Mouse (Mus musculus) hindbrain, embryonic 13.5 days (tissue): Measurements from ENCODE around the gene Mid1ip1. TPM values are rescaled to one million over a fixed set of nuclear protein-coding genes. Genes with fewer than 3 reads are reported as not detected.

Experiments
- ATAC-seq: fragments of 200-750 bp; cut with Nextera tagmentation; 2 replicates; pipeline ENCODE4 v1.8.0; 2017; ENCODE audit warnings: moderate TSS enrichment; ENCODE audit not compliant: low FRiP score
- H3K27ac ChIP-seq: fragments of 300-500 bp; sonication (generic); 2 replicates; pipeline ENCODE4 v1.5.1; 2015; ENCODE audit warnings: inconsistent platforms, mild to moderate bottlenecking, moderate library complexity
- H3K27me3 ChIP-seq: fragments of 300-500 bp; sonication (generic); 2 replicates; pipeline ENCODE4 v1.6.1; 2015; ENCODE audit warnings: mild to moderate bottlenecking, inconsistent platforms
- H3K36me3 ChIP-seq: fragments of 300-500 bp; sonication (generic); 2 replicates; pipeline ENCODE4 v1.6.1; 2015; ENCODE audit warnings: mild to moderate bottlenecking, inconsistent platforms
- H3K4me1 ChIP-seq: fragments of 300-500 bp; sonication (generic); replicated peaks from 2 replicates; pipeline ENCODE4 v1.6.1; 2015; ENCODE audit warnings: inconsistent platforms
- H3K4me2 ChIP-seq: fragments of 300-500 bp; sonication (generic); 2 replicates; pipeline ENCODE4 v1.6.1; 2015; ENCODE audit warnings: inconsistent platforms, mild to moderate bottlenecking, moderate library complexity
- H3K4me3 ChIP-seq: fragments of 300-500 bp; sonication (generic); 2 replicates; pipeline ENCODE4 v1.5.1; 2015; ENCODE audit warnings: mild to moderate bottlenecking, inconsistent platforms
- H3K9ac ChIP-seq: fragments of 300-500 bp; sonication (generic); 2 replicates; pipeline ENCODE4 v1.6.1; 2015; ENCODE audit warnings: mild to moderate bottlenecking, inconsistent platforms
- H3K9me3 ChIP-seq: fragments of 300-500 bp; sonication (generic); 2 replicates; pipeline ENCODE4 v1.6.1; 2016; ENCODE audit warnings: inconsistent platforms
- WGBS: fragments of 180-500 bp; shearing (Covaris S2); methylation state at CpG from one replicate; pipeline ENCODE4 v1.1.7; 2015; 5-methylcytosine and 5-hydroxymethylcytosine counted together
- polyA plus RNA-seq: library from polyadenylated mRNA; unstranded; fragments of >200 nt; fragmentation: Nextera tagmentation; extraction: Ambion mirVana; gene quantifications from 2 replicates; pipeline ENCODE4 v1.2.1, GENCODE M21; 2015

The Mid1ip1 gene
- polyA plus RNA-seq, 1 experiment from 2014 or later, result 102 TPM

DNA sequence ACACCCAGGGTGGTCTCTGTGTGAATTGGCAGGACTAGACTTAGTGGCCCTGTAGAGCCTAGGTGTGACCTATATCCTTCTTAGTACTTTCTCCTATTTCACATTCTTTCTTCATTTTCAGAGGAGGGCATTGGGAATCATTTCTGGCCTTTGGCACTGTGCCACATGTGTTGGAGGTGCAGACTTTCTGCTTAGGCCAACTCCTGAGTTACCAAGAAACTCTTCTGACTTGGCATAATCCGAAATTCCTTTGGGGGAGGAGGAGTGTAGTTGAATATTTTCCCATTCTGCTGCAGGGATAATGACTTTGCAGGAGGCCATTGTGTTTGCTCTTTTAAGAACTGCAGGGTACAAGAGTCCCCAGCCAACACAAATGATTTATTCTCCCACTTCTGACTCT lies 19.6 kb downstream of the Mid1ip1 start:
- ATAC-seq, result no peak
- Histone ChIP-seq H3K27me3 (no peaks in the 10 kb centered on the region), H3K9me3 (no peaks in the 10 kb centered on the region), H3K4me2 (no peak overlapping the region), H3K4me1 (no peaks in the 10 kb centered on the region), H3K36me3 (no peaks in the 10 kb centered on the region), H3K27ac (no peak overlapping the region), H3K9ac (no peak overlapping the region), H3K4me3 (no peak overlapping the region)
- 11% methylated on average over 1 of the region's 1 CpGs for WGBS

DNA sequence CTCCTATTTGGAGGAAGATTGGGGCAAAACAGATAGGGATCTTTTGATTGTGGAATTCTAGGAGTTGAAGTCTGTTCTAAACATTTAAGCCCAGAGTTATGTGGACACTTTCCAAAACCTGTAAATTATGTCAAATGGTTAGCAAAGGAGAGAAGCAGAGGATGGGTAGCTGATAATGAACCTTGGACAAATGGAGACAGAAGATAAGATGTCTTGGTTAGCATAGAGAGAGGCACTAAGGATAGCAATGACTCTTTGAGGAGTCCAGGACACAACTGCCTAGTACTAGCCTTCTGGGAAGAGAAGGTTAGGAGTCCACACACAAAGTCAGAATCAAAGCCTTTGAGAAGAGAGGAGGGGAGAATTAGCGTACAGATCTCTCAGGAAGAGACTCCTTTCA lies 20.1 kb downstream of the Mid1ip1 start:
- no peak for ATAC-seq
- WGBS, result 40% methylated on average over 1 of the region's 1 CpGs

GRCm38 (mm10) chrX:10758866-10759265 lies 44.1 kb downstream of the Mid1ip1 start:
- Histone ChIP-seq H3K27me3 (no peaks in the 10 kb centered on the region), H3K4me1 (no peaks in the 10 kb centered on the region), H3K4me3 (no peak overlapping the region), H3K36me3 (no peaks in the 10 kb centered on the region), H3K27ac (no peak overlapping the region), H3K9ac (no peak overlapping the region), H3K9me3 (no peaks in the 10 kb centered on the region), H3K4me2 (no peak overlapping the region)
- ATAC-seq, result no peak
- WGBS, result 88% methylated on average over 4 of the region's 4 CpGs

More for the DNA sequence above, 20.1 kb downstream of the Mid1ip1 start:
- no peaks in the 10 kb centered on the region for H3K27me3 ChIP-seq
- H3K4me1 ChIP-seq, result no peaks in the 10 kb centered on the region
- no peaks in the 10 kb centered on the region for H3K36me3 ChIP-seq
- H3K27ac ChIP-seq, result no peak overlapping the region
- H3K4me2 ChIP-seq, result no peak overlapping the region
- H3K4me3 ChIP-seq, result no peak overlapping the region
- no peak overlapping the region for H3K9ac ChIP-seq
- H3K9me3 ChIP-seq, result no peaks in the 10 kb centered on the region

- Histone ChIP-seq H3K4me2 (no peak overlapping the region), H3K36me3 (no peaks in the 10 kb centered on the region), H3K4me1 (no peaks in the 10 kb centered on the region), H3K9me3 (no peaks in the 10 kb centered on the region), H3K4me3 (no peak overlapping the region), H3K9ac (no peak overlapping the region), H3K27me3 (no peaks in the 10 kb centered on the region), H3K27ac (no peak overlapping the region)
- 67% methylated on average over 10 of the region's 10 CpGs for WGBS
- ATAC-seq, result no peak
Measured at GRCm38 (mm10) chrX:10763476-10764016, 48.7 kb downstream of the Mid1ip1 start.

Other genes with a start within 250 kb of the Mid1ip1 start
- 250 and 257 TPM in 2 replicates for gene Tspan7, start 229.9 kb upstream of the Mid1ip1 start, polyA plus RNA-seq